Mouse (Mus musculus) kidney, postnatal 25 days (tissue): ENCODE measurements around the gene Edil3.

Experiments used
- DNase-seq, 2 experiments: peaks; one replicate each; pipeline ENCODE4 v3.0.0; 2021; ENCODE audit warnings: mixed read lengths in 2 of 2

The Edil3 gene

DNA sequence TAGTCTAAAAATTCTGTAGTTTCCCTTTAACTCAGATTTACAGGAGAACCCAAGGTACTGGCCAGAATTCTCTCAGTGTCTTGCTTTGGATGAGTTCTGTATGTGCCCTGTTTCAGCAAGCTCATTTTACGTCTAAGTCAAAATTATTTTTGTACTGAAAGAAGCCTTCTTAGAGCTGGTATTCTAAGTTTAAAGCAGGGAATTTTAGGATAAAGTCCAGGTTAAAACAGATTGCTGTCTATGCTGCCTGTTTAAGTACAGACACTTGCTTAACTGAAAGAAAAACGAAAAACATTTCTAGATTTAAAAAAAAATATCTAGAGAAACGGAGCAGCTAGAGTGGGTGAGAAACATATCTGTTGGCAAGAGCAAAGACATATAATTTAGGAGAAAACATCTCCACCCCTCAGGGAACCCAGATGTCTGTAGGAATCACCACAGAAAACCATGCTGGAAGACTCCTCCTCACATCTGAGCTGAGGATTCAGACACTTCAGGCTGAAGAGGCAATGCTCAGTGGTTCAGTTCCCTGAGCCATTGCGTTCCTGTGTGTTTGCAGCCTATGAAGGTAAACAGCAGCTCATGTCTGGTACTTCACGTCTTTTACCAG lies 465.5 kb downstream of the Edil3 start:
- DNase-seq = no peak

DNA sequence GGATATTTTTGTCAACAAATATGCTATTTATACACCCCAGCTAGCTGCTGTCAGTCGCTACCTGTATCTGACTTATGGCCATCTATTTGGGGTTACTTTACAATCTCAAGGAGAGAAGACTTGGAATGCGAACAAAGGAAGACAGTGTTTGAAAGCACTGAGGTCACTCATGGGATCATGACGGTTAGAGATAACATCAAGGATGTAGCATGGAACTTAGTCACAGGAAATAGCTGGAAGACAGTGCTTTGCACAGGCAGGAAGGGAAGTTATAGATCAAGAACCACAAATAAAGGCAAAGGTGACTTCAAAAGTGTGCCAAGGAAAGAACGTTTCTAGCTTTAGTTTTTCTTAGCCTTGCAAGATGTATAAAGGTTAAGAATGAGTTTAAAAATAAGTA lies 466.9 kb downstream of the Edil3 start:
- DNase-seq = no peak

DNA sequence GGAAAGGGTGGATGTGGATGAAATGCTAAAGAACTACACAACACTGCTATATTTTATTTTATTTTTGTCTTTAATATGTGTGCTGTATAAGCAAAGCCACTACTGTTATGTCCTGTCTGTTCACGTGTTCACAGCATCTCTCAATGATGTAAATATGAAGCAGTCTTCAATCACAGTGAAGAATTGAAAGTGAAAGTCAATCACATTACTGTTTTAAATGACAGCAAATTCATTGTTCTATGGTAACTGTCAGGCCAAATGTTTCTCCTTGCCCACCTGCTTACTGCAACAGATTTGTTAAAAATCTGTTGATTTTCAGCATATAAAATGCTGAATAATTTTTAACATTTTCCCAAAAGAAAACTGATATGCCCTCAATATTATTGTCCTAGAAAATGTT lies 499.9 kb downstream of the Edil3 start:
- no peak for DNase-seq

GRCm38 (mm10) chr13:89324282-89324681 lies 503.0 kb downstream of the Edil3 start:
- no peak for DNase-seq

DNA sequence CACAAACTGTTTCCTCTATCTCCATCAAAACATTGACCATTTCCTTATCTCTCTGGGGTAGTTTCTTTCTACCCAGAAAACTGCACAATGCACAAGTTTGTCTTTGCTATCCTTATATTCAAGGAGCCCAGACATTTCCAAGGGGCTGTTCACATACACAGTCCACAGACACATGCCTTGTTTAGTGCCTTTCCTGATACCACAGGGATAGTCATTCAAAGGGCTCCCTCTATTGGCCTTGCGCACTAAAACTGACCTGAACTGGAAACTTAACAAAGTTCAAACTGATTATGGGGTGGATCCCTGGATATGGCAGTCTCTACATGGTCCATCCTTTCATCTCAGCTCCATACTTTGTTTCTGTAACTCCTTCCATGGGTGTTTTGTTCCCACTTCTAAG lies 513.2 kb downstream of the Edil3 start:
- peak in 1 of 2 experiments; percentile 3 for DNase-seq

DNA sequence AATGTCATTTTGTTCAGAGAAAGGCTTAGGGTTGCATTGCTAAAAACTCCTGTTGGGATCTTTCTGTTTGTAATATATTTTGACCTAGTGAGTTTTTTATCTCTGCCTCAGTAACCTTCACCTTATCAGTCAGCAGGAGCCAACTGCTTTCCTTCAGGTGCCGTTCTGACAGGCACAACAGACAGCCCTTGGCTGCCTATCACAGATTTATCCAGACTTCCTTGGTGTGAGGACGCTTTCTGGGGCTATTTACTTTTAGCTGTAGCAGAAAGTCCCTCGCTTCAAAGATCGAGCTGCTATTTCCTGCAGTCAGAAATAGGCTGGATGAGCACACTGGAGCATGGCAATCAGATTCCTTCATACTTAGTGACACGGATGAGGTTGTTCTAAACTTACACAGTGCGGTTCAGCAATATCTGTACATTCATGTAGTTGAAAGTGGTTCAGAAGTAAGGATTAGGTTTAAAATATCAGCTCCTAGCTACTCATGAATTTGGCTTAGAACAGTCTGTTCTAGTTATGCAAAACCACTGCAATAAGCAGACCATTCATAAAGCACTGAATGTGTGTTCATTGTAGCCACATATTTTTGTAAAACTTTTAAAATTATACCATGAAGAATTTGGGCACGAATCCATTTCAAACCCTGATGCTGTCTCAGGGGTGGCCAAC lies 514.8 kb downstream of the Edil3 start:
- no peak for DNase-seq

DNA sequence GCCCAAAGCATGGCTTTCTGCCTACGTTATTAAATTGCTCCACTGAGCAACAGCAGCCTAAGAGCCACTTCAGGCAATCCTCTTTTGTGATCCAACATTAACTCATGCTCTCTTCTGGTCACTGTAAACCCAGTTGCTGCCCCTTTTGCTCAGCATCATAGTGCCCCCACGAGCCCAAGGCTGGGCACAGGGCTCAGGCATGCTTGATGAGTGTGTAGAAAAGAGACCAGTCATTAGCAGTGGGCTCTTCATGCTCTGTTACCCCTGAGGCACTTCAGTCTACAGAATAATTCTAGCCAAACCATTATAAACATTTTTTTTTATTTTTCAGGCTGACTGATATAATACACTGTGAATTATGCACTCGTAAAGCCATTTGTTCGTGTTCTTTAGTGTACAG lies 517.8 kb downstream of the Edil3 start:
- no peak for DNase-seq

DNA sequence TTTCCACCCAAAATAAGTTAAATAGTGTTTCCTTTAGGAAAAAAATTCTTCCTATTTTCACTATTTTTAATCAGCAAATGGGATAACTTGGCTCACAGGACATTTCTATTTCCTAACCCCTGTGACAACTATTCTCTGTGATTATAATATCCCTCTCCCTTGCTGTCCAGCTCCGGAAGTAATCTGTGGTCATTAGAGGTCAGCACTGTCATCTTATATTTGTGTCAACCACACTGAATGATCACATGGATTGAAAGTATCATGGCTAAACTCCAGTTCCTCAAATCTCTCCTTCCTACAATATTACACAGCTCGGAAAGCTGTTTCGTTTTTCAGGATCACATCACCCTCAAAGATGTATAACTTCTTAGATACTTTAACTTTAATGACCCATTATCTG lies 518.5 kb downstream of the Edil3 start:
- DNase-seq = no peak

- DNase-seq = no peak
Measured at GRCm38 (mm10) chr13:89355234-89355633, 534.0 kb downstream of the Edil3 start.

- no peak for DNase-seq
Measured at GRCm38 (mm10) chr13:89358407-89358806, 537.1 kb downstream of the Edil3 start.

DNA sequence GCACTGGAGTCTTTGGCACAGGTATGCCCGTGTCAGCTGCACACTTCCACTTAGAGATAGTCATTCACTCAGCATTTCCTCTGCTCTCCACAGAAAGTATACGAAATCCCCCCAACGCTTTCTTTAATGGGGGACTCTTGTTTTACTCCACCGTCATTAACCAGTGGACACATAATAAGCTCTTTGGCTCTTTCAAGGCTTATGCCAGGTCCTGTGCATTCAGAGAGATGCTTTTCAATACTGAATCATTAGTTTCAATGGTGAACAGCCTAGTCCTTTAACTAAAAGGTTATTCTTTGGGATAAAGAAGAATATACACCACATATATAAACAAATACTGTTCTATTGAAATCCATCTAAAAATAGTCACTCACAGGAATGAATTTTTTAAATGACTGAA lies 541.0 kb downstream of the Edil3 start:
- DNase-seq = no peak

- no peak for DNase-seq
Measured at GRCm38 (mm10) chr13:89371253-89371652, 550.0 kb downstream of the Edil3 start.

- DNase-seq = no peak
Measured at GRCm38 (mm10) chr13:89371656-89372240, 550.5 kb downstream of the Edil3 start.
